Mouse (Mus musculus) midbrain, embryonic 16.5 days (tissue): ENCODE data around the gene Ephb2. TPM values are rescaled to one million over a fixed set of nuclear protein-coding genes. Genes with fewer than 3 reads are reported as not detected.

Source experiments
- ATAC-seq: fragments of 200-750 bp; cut with Nextera tagmentation; 2 replicates; pipeline ENCODE4 v1.8.0; 2017; ENCODE audit warnings: moderate TSS enrichment
- H3K27ac ChIP-seq: fragments of 300-500 bp; sonication (generic); 2 replicates; pipeline ENCODE4 v1.5.1; 2014; ENCODE audit warnings: mild to moderate bottlenecking, low read length, mixed read lengths
- H3K27me3 ChIP-seq: fragments of 300-500 bp; sonication (generic); 2 replicates; pipeline ENCODE4 v1.6.1; 2014; ENCODE audit warnings: low read depth, low read length, mixed read lengths; ENCODE audit not compliant: control insufficient read depth, insufficient read depth
- H3K36me3 ChIP-seq: fragments of 300-500 bp; sonication (generic); 2 replicates; pipeline ENCODE4 v1.6.1; 2014; ENCODE audit warnings: mild to moderate bottlenecking, low read length, moderate library complexity, mixed read lengths; ENCODE audit not compliant: control insufficient read depth, insufficient read depth
- H3K4me1 ChIP-seq: fragments of 300-500 bp; sonication (generic); 2 replicates; pipeline ENCODE4 v1.6.1; 2014; ENCODE audit warnings: mild to moderate bottlenecking, low read length, mixed read lengths; ENCODE audit not compliant: control insufficient read depth, insufficient read depth
- H3K4me2 ChIP-seq: fragments of 300-500 bp; sonication (generic); 2 replicates; pipeline ENCODE4 v1.6.1; 2014; ENCODE audit warnings: mild to moderate bottlenecking, low read length, mixed read lengths
- H3K4me3 ChIP-seq: fragments of 300-500 bp; sonication (generic); 2 replicates; pipeline ENCODE4 v1.5.1; 2014; ENCODE audit warnings: low read depth, mild to moderate bottlenecking, low read length, moderate library complexity, mixed read lengths
- H3K9ac ChIP-seq: fragments of 300-500 bp; sonication (generic); 2 replicates; pipeline ENCODE4 v1.6.1; 2014; ENCODE audit warnings: low read depth, low read length, mixed read lengths
- H3K9me3 ChIP-seq: fragments of 300-500 bp; sonication (generic); replicated peaks from 2 replicates; pipeline ENCODE4 v1.6.1; 2014; ENCODE audit warnings: mild to moderate bottlenecking, low read length, mixed read lengths; ENCODE audit not compliant: control insufficient read depth, poor library complexity, severe bottlenecking
- WGBS: fragments of 180-500 bp; shearing (Covaris S2); extraction: QIAGEN DNeasy Blood & Tissue Kit; methylation state at CpG from one replicate; pipeline ENCODE4 v1.1.7; 2014; 5-methylcytosine and 5-hydroxymethylcytosine counted together
- polyA plus RNA-seq: library from polyadenylated mRNA; unstranded; fragments of >200 nt; fragmentation: Nextera tagmentation; extraction: Ambion mirVana; gene quantifications from 2 replicates; pipeline ENCODE4 v1.2.1, GENCODE M21; 2015

The Ephb2 gene
- polyA plus RNA-seq, 1 experiment from 2014 or later, result 13.1 TPM

- no peaks in the 10 kb centered on the region; the same call in 1 of the 2 replicates for H3K36me3 ChIP-seq
- ATAC-seq, result no peak
- peak overlapping the region; percentile 50 for H3K27ac ChIP-seq
- H3K4me2 ChIP-seq, result no peak overlapping the region
- H3K4me3 ChIP-seq, result no peak overlapping the region
- WGBS, result 45% methylated on average over 5 of the region's 5 CpGs
- no peak overlapping the region for H3K9ac ChIP-seq
- H3K27me3 ChIP-seq, result no peaks in the 10 kb centered on the region
- H3K9me3 ChIP-seq, result no peaks in the 10 kb centered on the region
- H3K4me1 ChIP-seq, result peaks cover 41% of the 10 kb centered on the region
Observed at GRCm38 (mm10) chr4:136731761-136732160, 104.0 kb downstream of the Ephb2 start.

GRCm38 (mm10) chr4:136731008-136731609, 104.7 kb downstream of the Ephb2 start:
- no peaks in the 10 kb centered on the region; the same call in 1 of the 2 replicates for H3K36me3 ChIP-seq
- no peak overlapping the region for H3K4me3 ChIP-seq
- no peaks in the 10 kb centered on the region for H3K27me3 ChIP-seq
- H3K27ac ChIP-seq, result peak overlapping the region; percentile 50
- H3K9ac ChIP-seq, result no peak overlapping the region
- no peaks in the 10 kb centered on the region for H3K9me3 ChIP-seq
- peaks cover 39% of the 10 kb centered on the region for H3K4me1 ChIP-seq
- WGBS, result 70% methylated on average over 13 of the region's 13 CpGs
- no peak for ATAC-seq
- no peak overlapping the region for H3K4me2 ChIP-seq

GRCm38 (mm10) chr4:136730501-136730900, 105.3 kb downstream of the Ephb2 start:
- Histone ChIP-seq H3K4me2 (no peak overlapping the region), H3K4me3 (no peak overlapping the region), H3K27me3 (no peaks in the 10 kb centered on the region), H3K27ac (no peak overlapping the region), H3K9ac (no peak overlapping the region), H3K4me1 (peaks cover 38% of the 10 kb centered on the region), H3K9me3 (no peaks in the 10 kb centered on the region), H3K36me3 (no peaks in the 10 kb centered on the region; the same call in 1 of the 2 replicates)
- WGBS, result 88% methylated on average over 9 of the region's 9 CpGs
- no peak for ATAC-seq

- ATAC-seq, result no peak
- WGBS, result 86% methylated on average over 2 of the region's 2 CpGs
- Histone ChIP-seq H3K27ac (no peak overlapping the region), H3K9me3 (no peaks in the 10 kb centered on the region), H3K9ac (no peak overlapping the region), H3K36me3 (no peaks in the 10 kb centered on the region; the same call in 1 of the 2 replicates), H3K27me3 (no peaks in the 10 kb centered on the region), H3K4me3 (no peak overlapping the region), H3K4me1 (peaks cover 38% of the 10 kb centered on the region), H3K4me2 (no peak overlapping the region)
Observed at GRCm38 (mm10) chr4:136729574-136729973, 106.2 kb downstream of the Ephb2 start.

GRCm38 (mm10) chr4:136726941-136727340, 108.8 kb downstream of the Ephb2 start:
- no peak for ATAC-seq

GRCm38 (mm10) chr4:136724731-136725130, 111.1 kb downstream of the Ephb2 start:
- Histone ChIP-seq H3K9me3 (no peaks in the 10 kb centered on the region), H3K4me1 (peaks cover 14% of the 10 kb centered on the region; the same call in 1 of the 2 replicates), H3K36me3 (no peaks in the 10 kb centered on the region), H3K9ac (no peak overlapping the region), H3K4me3 (no peak overlapping the region), H3K27ac (no peak overlapping the region), H3K27me3 (no peaks in the 10 kb centered on the region), H3K4me2 (no peak overlapping the region)
- no peak for ATAC-seq
- WGBS, result 69% methylated on average over 17 of the region's 17 CpGs

More at GRCm38 (mm10) chr4:136726941-136727340, 108.8 kb downstream of the Ephb2 start:
- 39% methylated on average over 8 of the region's 8 CpGs for WGBS
- peaks cover 24% of the 10 kb centered on the region for H3K4me1 ChIP-seq
- H3K4me3 ChIP-seq, result no peak overlapping the region
- no peaks in the 10 kb centered on the region; the same call in 1 of the 2 replicates for H3K36me3 ChIP-seq
- no peak overlapping the region for H3K27ac ChIP-seq
- no peak overlapping the region for H3K9ac ChIP-seq
- H3K4me2 ChIP-seq, result no peak overlapping the region
- H3K27me3 ChIP-seq, result no peaks in the 10 kb centered on the region
- no peaks in the 10 kb centered on the region for H3K9me3 ChIP-seq

GRCm38 (mm10) chr4:136722361-136723082, 113.3 kb downstream of the Ephb2 start:
- Histone ChIP-seq H3K4me2 (no peak overlapping the region), H3K4me3 (no peak overlapping the region), H3K9ac (no peak overlapping the region), H3K9me3 (no peaks in the 10 kb centered on the region), H3K4me1 (peaks cover 14% of the 10 kb centered on the region; the same call in 1 of the 2 replicates), H3K36me3 (0 out of 2 replicates have a peak, but pooled peaks cover 2% of the 10 kb centered on the region), H3K27ac (no peak overlapping the region), H3K27me3 (no peaks in the 10 kb centered on the region)
- WGBS, result 63% methylated on average over 16 of the region's 17 CpGs
- no peak for ATAC-seq

- no peak for ATAC-seq
- Histone ChIP-seq H3K27ac (no peak overlapping the region), H3K27me3 (no peaks in the 10 kb centered on the region), H3K4me3 (no peak overlapping the region), H3K9ac (no peak overlapping the region), H3K4me1 (peaks cover 17% of the 10 kb centered on the region), H3K4me2 (no peak overlapping the region), H3K9me3 (no peaks in the 10 kb centered on the region), H3K36me3 (0 out of 2 replicates have a peak, but pooled peaks cover 2% of the 10 kb centered on the region)
- 56% methylated on average over 3 of the region's 3 CpGs for WGBS
Observed at GRCm38 (mm10) chr4:136721937-136722336, 113.9 kb downstream of the Ephb2 start.

- Histone ChIP-seq H3K36me3 (0 out of 2 replicates have a peak, but pooled peaks cover 2% of the 10 kb centered on the region), H3K9ac (no peak overlapping the region), H3K4me2 (no peak overlapping the region), H3K27me3 (no peaks in the 10 kb centered on the region), H3K27ac (no peak overlapping the region), H3K4me1 (peaks cover 25% of the 10 kb centered on the region), H3K9me3 (no peaks in the 10 kb centered on the region), H3K4me3 (no peak overlapping the region)
- ATAC-seq, result no peak
- 83% methylated on average over 9 of the region's 9 CpGs for WGBS
Observed at GRCm38 (mm10) chr4:136720025-136720424, 115.8 kb downstream of the Ephb2 start.
